Mouse (Mus musculus) gastrocnemius, adult 8-10 months (tissue): ENCODE measurements around the gene Rom1. TPM values are rescaled to one million over a fixed set of nuclear protein-coding genes. Genes with fewer than 3 reads are reported as not detected.
"Not testable (repeated sequence)": the region's sequence is repeated elsewhere in the genome, so short reads cannot be mapped to it uniquely, and the experiment has no call there.

ENCODE experiments used
- DNase-seq, 2 experiments: peaks; one replicate each; pipeline ENCODE4 v3.0.0; 2022; ENCODE audit warnings: low spot score in 2 of 2
- microRNA-seq: library from miRNA; unstranded; fragments of <30 nt; microRNA quantifications from one replicate; pipeline ENCODE4 v1.2.0, GENCODE M21; 2022
- total RNA-seq, 4 experiments: library from RNA; stranded (reverse); gene quantifications; 2 replicates each; pipeline ENCODE4 v1.2.4; 2022

Rom1 gene
- total RNA-seq, 4 experiments from 2014 or later = 7.2 to 9.4 (median 8.7) TPM

GRCm38 (mm10) chr19:8897865-8898495, 31.2 kb downstream of the Rom1 start, which contains the start of gene Ganab:
TSS of gene Ganab (plus strand) at chr19:8898071.
- DNase-seq = peak; percentile 91

GRCm38 (mm10) chr19:8897211-8897864, 31.8 kb downstream of the Rom1 start:
- DNase-seq = not testable (repeated sequence)

- DNase-seq = not testable (repeated sequence)
Measured at GRCm38 (mm10) chr19:8896231-8896630, 32.9 kb downstream of the Rom1 start.

GRCm38 (mm10) chr19:8895397-8895960, 33.7 kb downstream of the Rom1 start:
- DNase-seq = no peak

GRCm38 (mm10) chr19:8892829-8893766, 36.1 kb downstream of the Rom1 start, which contains the start of gene Ints5:
TSS of gene Ints5 (plus strand) at chr19:8893005.
- peak; percentile 66 to 70 for DNase-seq

- peak; percentile 86 to 91 for DNase-seq
Measured at GRCm38 (mm10) chr19:8888511-8889385, 40.4 kb downstream of the Rom1 start, which contains the start of the genes 1810009A15Rik and Gm49416. TSS of gene 1810009A15Rik (plus strand) at chr19:8888853. TSS of gene Gm49416 (plus strand) at chr19:8888926.

- no peak for DNase-seq
Measured at GRCm38 (mm10) chr19:8887585-8888463, 41.3 kb downstream of the Rom1 start.

- DNase-seq = no peak
Measured at GRCm38 (mm10) chr19:8886916-8887584, 42.1 kb downstream of the Rom1 start.

- no peak for DNase-seq
Measured at GRCm38 (mm10) chr19:8883616-8884015, 45.5 kb downstream of the Rom1 start, which contains the start of the genes Lbhd1 and Gm49403. TSS of gene Lbhd1 (plus strand) at chr19:8883732. TSS of gene Gm49403 (plus strand) at chr19:8883930.

- no peak for DNase-seq
Measured at GRCm38 (mm10) chr19:8881034-8881392, 48.1 kb downstream of the Rom1 start.

GRCm38 (mm10) chr19:8880311-8881033, 48.7 kb downstream of the Rom1 start, which contains the start of gene Uqcc3:
TSS of gene Uqcc3 (minus strand) at chr19:8880923.
- peak; percentile 85 for DNase-seq

Small RNAs within 50 kb of the gene (microRNA-seq; reads per million reads assigned to microRNA genes)
- not detected for gene Mir5136

Other genes with a start within 250 kb of the Rom1 start
- gene Slc3a2, start 206.0 kb downstream of the Rom1 start, total RNA-seq = 10 to 100 TPM; 29.7 to 37.0 (median 31.1) TPM
- gene Wdr74, start 193.5 kb downstream of the Rom1 start, total RNA-seq = 10 to 100 TPM; 14.0 to 16.7 (median 14.9) TPM
- gene 1700092M07Rik, start 188.6 kb downstream of the Rom1 start, total RNA-seq = not detected
- gene Stx5a, start 187.9 kb downstream of the Rom1 start, total RNA-seq = 10 to 100 TPM; 12.3 to 19.8 (median 14.9) TPM
- 10 to 100 TPM; 24.0 to 34.0 (median 27.7) TPM for gene Nxf1, start 172.3 kb downstream of the Rom1 start, total RNA-seq
- 100 to 1,000 TPM in 3 of 4 experiments, 10 to 100 TPM in 1; 99.3 to 133 (median 107) TPM for gene Tmem223, start 158.4 kb downstream of the Rom1 start, total RNA-seq
- 10 to 100 TPM in 1 of 4 experiments, 1 to 10 TPM in 3; 6.9 to 10.3 (median 8.8) TPM for gene Tmem179b, start 154.9 kb downstream of the Rom1 start, total RNA-seq
- gene Taf6l, start 142.9 kb downstream of the Rom1 start, total RNA-seq = 1 to 10 TPM; 3.6 to 5.0 (median 4.6) TPM
- 10 to 100 TPM; 36.0 to 42.5 (median 37.7) TPM for gene Polr2g, start 130.8 kb downstream of the Rom1 start, total RNA-seq
- gene Zbtb3, start 126.8 kb downstream of the Rom1 start, total RNA-seq = 1 to 10 TPM in 1 of 4 experiments, under 1 TPM in 3; 0.82 to 1.1 (median 0.90) TPM
- 10 to 100 TPM; 11.4 to 12.7 (median 11.9) TPM for gene Ttc9c, start 110.0 kb downstream of the Rom1 start, total RNA-seq
- gene Hnrnpul2, start 109.3 kb downstream of the Rom1 start, total RNA-seq = 10 to 100 TPM; 38.1 to 45.6 (median 44.3) TPM
- gene AC129217.1, start 99.6 kb downstream of the Rom1 start, total RNA-seq = 1 to 10 TPM in 1 of 4 experiments, not detected in 3; 2.0 TPM
- 10 to 100 TPM; 14.7 to 23.9 (median 20.0) TPM for gene Bscl2, start 91.9 kb downstream of the Rom1 start, total RNA-seq
- gene Gng3, start 90.2 kb downstream of the Rom1 start, total RNA-seq = not detected
- 1 to 10 TPM; 5.3 to 8.8 (median 7.0) TPM for gene Lrrn4cl, start 78.6 kb downstream of the Rom1 start, total RNA-seq
- gene Ubxn1, start 57.9 kb downstream of the Rom1 start, total RNA-seq = 100 to 1,000 TPM; 207 to 248 (median 231) TPM
- 10 to 100 TPM; 58.7 to 74.6 (median 65.3) TPM for gene Uqcc3, start 48.4 kb downstream of the Rom1 start, total RNA-seq
- 1 to 10 TPM in 2 of 4 experiments, under 1 TPM in 2; 0.54 to 7.3 (median 1.7) TPM for gene Lbhd1, start 45.6 kb downstream of the Rom1 start, total RNA-seq
- not detected for gene Gm49403, start 45.4 kb downstream of the Rom1 start, total RNA-seq
- gene 1810009A15Rik, start 40.5 kb downstream of the Rom1 start, total RNA-seq = 10 to 100 TPM; 13.8 to 16.3 (median 15.9) TPM
- gene Gm49416, start 40.4 kb downstream of the Rom1 start, total RNA-seq = 1 to 10 TPM in 3 of 4 experiments, not detected in 1; 2.6 to 5.7 (median 2.9) TPM
- 10 to 100 TPM; 10.3 to 13.0 (median 11.3) TPM for gene Ints5, start 36.4 kb downstream of the Rom1 start, total RNA-seq
- gene Ganab, start 31.3 kb downstream of the Rom1 start, total RNA-seq = 10 to 100 TPM; 15.2 to 20.1 (median 18.9) TPM
- 10 to 100 TPM; 36.8 to 39.0 (median 38.1) TPM for gene B3gat3, start 9.0 kb downstream of the Rom1 start, total RNA-seq
- 1 to 10 TPM; 3.5 to 4.7 (median 4.3) TPM for gene Eml3, start 196 bp upstream of the Rom1 start, total RNA-seq
- gene Mta2, start 12.5 kb upstream of the Rom1 start, total RNA-seq = 10 to 100 TPM; 21.0 to 25.7 (median 23.4) TPM
- gene Tut1, start 24.5 kb upstream of the Rom1 start, total RNA-seq = 10 to 100 TPM in 1 of 4 experiments, 1 to 10 TPM in 3; 7.8 to 11.8 (median 9.0) TPM
- gene Eef1g, start 37.7 kb upstream of the Rom1 start, total RNA-seq = 100 to 1,000 TPM; 411 to 454 (median 425) TPM
- gene Ahnak, start 59.9 kb upstream of the Rom1 start, total RNA-seq = 100 to 1,000 TPM; 249 to 267 (median 253) TPM
- not detected for gene Scgb1a1, start 158.6 kb upstream of the Rom1 start, total RNA-seq
- 10 to 100 TPM; 33.7 to 48.2 (median 36.1) TPM for gene Asrgl1, start 206.3 kb upstream of the Rom1 start, total RNA-seq